Comparison of ENCODE assay signal across 17 mouse cellular contexts in the genomic region with DNA sequence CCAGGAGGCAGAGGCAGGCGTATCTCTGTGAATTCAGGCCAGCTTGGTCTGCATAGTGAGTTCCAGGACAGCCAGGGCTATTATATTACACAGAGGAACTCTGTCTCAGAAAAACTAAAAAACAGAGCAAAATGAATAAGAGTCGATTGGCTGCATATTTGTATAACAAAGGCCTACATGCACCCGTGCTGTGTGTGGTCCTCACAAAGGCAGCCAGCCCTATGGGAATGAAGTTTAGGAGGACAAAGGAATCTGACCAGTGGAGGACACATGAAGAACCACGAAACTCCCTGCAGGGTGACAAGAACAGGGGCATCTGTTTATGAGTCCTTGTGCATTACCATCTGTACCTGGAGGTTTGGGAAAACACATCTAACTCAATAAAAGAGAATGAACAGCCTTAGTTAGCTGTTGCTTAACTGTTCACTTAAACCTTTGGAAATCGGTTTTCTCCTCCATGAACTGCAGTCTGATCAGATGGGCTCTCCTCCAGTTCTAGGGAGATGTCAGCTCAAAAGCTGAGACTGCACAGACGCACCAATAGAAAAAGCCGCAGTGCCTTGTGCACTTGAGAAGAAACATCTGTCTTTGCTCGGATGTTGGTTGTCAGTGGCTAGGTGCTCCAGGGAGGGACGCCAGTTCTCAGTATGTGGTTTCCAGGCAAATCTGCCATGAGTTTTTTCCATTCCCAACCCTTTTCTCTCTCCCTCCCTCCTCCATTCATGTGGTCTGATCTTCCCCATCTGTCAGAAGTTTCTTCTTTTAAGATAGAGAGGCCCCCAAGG. TPM values are rescaled to one million over a fixed set of nuclear protein-coding genes. Genes with fewer than 3 reads are reported as not detected.
DNase-seq lines count a peak whose midpoint lies in the region; ATAC-seq and TF ChIP-seq lines count a peak whose summit lies in the region.
"Had no signal": no experiment of that assay in that cellular context is flagged by ENCODE, and none has a peak within 500 bp of the region (broad histone marks: within the 10 kb centered on the region; RNA-seq: fewer than 3 reads in every experiment).

No protein-coding gene starts in this region.

- intact Hi-C loops in gastrocnemius, postnatal 14 days (cut with DNase I; ENCODE audit: low total_unique reads), result no loop called here

- no peaks in the 10 kb centered on the region for H3K27me3 ChIP-seq in kidney, embryonic 15.5 days
- H3K27me3 ChIP-seq in kidney, adult 2 months (replicated peaks; ENCODE audit: control insufficient read depth, insufficient read depth, low read length), result no peaks in the 10 kb centered on the region; the same call in 1 of the 2 replicates
- H3K27me3 ChIP-seq in embryonic facial prominence, embryonic 15.5 days, result no peaks in the 10 kb centered on the region

- TF ChIP-seq CTCF in kidney, adult 2 months (conservative IDR thresholded peaks at IDR 0.05; ENCODE audit: insufficient read depth, insufficient read length, low read depth, low read length), result no peak

- H3K9me3 ChIP-seq in kidney, embryonic 15.5 days (replicated peaks), result no peaks in the 10 kb centered on the region
- H3K9me3 ChIP-seq in embryonic facial prominence, embryonic 15.5 days (replicated peaks), result no peaks in the 10 kb centered on the region

- H3K4me2 ChIP-seq in kidney, embryonic 15.5 days, result no peak overlapping the region
- H3K4me2 ChIP-seq in embryonic facial prominence, embryonic 15.5 days (replicated peaks), result no peak overlapping the region

- 49% methylated on average over 9 of the region's 9 CpGs for WGBS in kidney, embryonic 15.5 days
- WGBS in kidney, adult 2 months, result 69% methylated on average over 9 of the region's 9 CpGs
- 37% methylated on average over 9 of the region's 9 CpGs for WGBS in embryonic facial prominence, embryonic 15.5 days

- H3K4me1 ChIP-seq in kidney, embryonic 15.5 days, result peaks cover 11% of the 10 kb centered on the region
- no peaks in the 10 kb centered on the region for H3K4me1 ChIP-seq in kidney, adult 2 months (ENCODE audit: control insufficient read depth, insufficient read depth, low read length)
- peaks cover 9% of the 10 kb centered on the region; the same call in 1 of the 2 replicates for H3K4me1 ChIP-seq in embryonic facial prominence, embryonic 15.5 days

- no peaks in the 10 kb centered on the region for H3K36me3 ChIP-seq in kidney, embryonic 15.5 days
- H3K36me3 ChIP-seq in kidney, adult 2 months (ENCODE audit: control insufficient read depth, insufficient read depth, low read length), result no peaks in the 10 kb centered on the region
- no peaks in the 10 kb centered on the region for H3K36me3 ChIP-seq in embryonic facial prominence, embryonic 15.5 days

- peak overlapping the region; percentile 45; the same call in 1 of the 2 replicates for H3K27ac ChIP-seq in kidney, embryonic 15.5 days
- no peak overlapping the region for H3K27ac ChIP-seq in kidney, adult 2 months (ENCODE audit: insufficient read depth, low read depth, low read length)
- no peak overlapping the region for H3K27ac ChIP-seq in embryonic facial prominence, embryonic 15.5 days (replicated peaks)

- ATAC-seq in kidney, embryonic 15.5 days (replicated peaks; ENCODE audit: low FRiP score), result no peak; the same call in 1 of the 2 replicates
- ATAC-seq in embryonic facial prominence, embryonic 15.5 days (ENCODE audit: insufficient number of reproducible peaks, low FRiP score, low TSS enrichment, low read depth), result peak; percentile 65; the same call in 1 of the 2 replicates
- ATAC-seq: activated CD4-positive, CD25-positive, alpha-beta regulatory T cell, adult 4 months; CD4-positive, CD25-positive, alpha-beta regulatory T cell, adult 4 months had no signal

- DNase-seq in kidney, adult 2 months, result no peak
- DNase-seq in ZHBTc4 (ENCODE audit: low read depth, low spot score), result peak; percentile 58
- DNase-seq in lung, postnatal 25 days (ENCODE audit: low spot score), result peak; percentile 18
- DNase-seq in B cell, adult 2 months, result no peak
- DNase-seq in gastrocnemius, postnatal 14 days, result no peak
- no peak for DNase-seq in right cerebral cortex, postnatal 25 days
- DNase-seq: cerebellum, adult 11 months; kidney, adult 8-10 months; retina, postnatal 1 day had no signal

- no peak overlapping the region for H3K4me3 ChIP-seq in kidney, embryonic 15.5 days (replicated peaks)
- H3K4me3 ChIP-seq in kidney, adult 2 months (ENCODE audit: insufficient read depth, low read depth, low read length), result no peak overlapping the region
- no peak overlapping the region for H3K4me3 ChIP-seq in embryonic facial prominence, embryonic 15.5 days (replicated peaks)

- TF ChIP-seq POLR2A in kidney, adult 2 months (IDR thresholded peaks at IDR 0.05; ENCODE audit: low read depth, low read length), result no peak

- H3K9ac ChIP-seq in kidney, embryonic 15.5 days, result no peak overlapping the region
- H3K9ac ChIP-seq in embryonic facial prominence, embryonic 15.5 days, result no peak overlapping the region

RNA-seq across cellular contexts. Expression of a gene that starts 14.6 kb away (rescaled TPM):
- polyA plus RNA-seq in kidney, embryonic 15.5 days (2015; fragmentation: Nextera tagmentation; extraction: Ambion mirVana), result not detected in 2 replicates
- not detected in 2 replicates for polyA plus RNA-seq in kidney, adult 2 months (2012; rRNA removed)
- polyA plus RNA-seq in embryonic facial prominence, embryonic 15.5 days (2015; fragmentation: Nextera tagmentation; extraction: Ambion mirVana), result not detected in 2 replicates
- total RNA-seq in gastrocnemius, postnatal 14 days (2021), result not detected
- total RNA-seq: left cerebral cortex, postnatal 10 days had no signal
- polyA plus RNA-seq: activated CD4-positive, CD25-positive, alpha-beta regulatory T cell, adult 4 months; CD4-positive, CD25-positive, alpha-beta regulatory T cell, adult 4 months; forebrain, embryonic 11.5 days; gonadal fat pad, adult 2 months had no signal

RNA-seq across cellular contexts. Expression of a gene that starts 26.0 kb away (rescaled TPM):
- 0.12 and 0.16 TPM in 2 replicates for polyA plus RNA-seq in kidney, embryonic 15.5 days (2015; fragmentation: Nextera tagmentation; extraction: Ambion mirVana)
- polyA plus RNA-seq in kidney, adult 2 months (2012; rRNA removed), result 0.07 and 0.55 TPM in 2 replicates
- polyA plus RNA-seq in embryonic facial prominence, embryonic 15.5 days (2015; fragmentation: Nextera tagmentation; extraction: Ambion mirVana), result 0.37 TPM in 2 replicates
- total RNA-seq in gastrocnemius, postnatal 14 days (2021), result not detected
- total RNA-seq: left cerebral cortex, postnatal 10 days had no signal
- polyA plus RNA-seq: CD4-positive, CD25-positive, alpha-beta regulatory T cell, adult 4 months had no signal

RNA-seq across cellular contexts. Expression of a gene that starts 54.5 kb away (rescaled TPM):
- 0.17 and 0.40 TPM in 2 replicates for polyA plus RNA-seq in kidney, embryonic 15.5 days (2015; fragmentation: Nextera tagmentation; extraction: Ambion mirVana)
- polyA plus RNA-seq in kidney, adult 2 months (2012; rRNA removed), result 2.4 and 3.3 TPM in 2 replicates
- 0.72 and 0.85 TPM in 2 replicates for polyA plus RNA-seq in embryonic facial prominence, embryonic 15.5 days (2015; fragmentation: Nextera tagmentation; extraction: Ambion mirVana)
- total RNA-seq in gastrocnemius, postnatal 14 days (2021), result under 1 TPM in 1 of 2 experiments, not detected in 1; 0.09 TPM
- polyA plus RNA-seq: activated CD4-positive, CD25-positive, alpha-beta regulatory T cell, adult 4 months; CD4-positive, CD25-positive, alpha-beta regulatory T cell, adult 4 months; liver, embryonic 16.5 days had no signal

RNA-seq across cellular contexts. Expression of a gene that starts 55.6 kb away (rescaled TPM):
- polyA plus RNA-seq in kidney, embryonic 15.5 days (2015; fragmentation: Nextera tagmentation; extraction: Ambion mirVana), result 62.7 and 70.9 TPM in 2 replicates
- 400 and 465 TPM in 2 replicates for polyA plus RNA-seq in kidney, adult 2 months (2012; rRNA removed)
- polyA plus RNA-seq in embryonic facial prominence, embryonic 15.5 days (2015; fragmentation: Nextera tagmentation; extraction: Ambion mirVana), result 49.3 and 53.7 TPM in 2 replicates
- total RNA-seq in gastrocnemius, postnatal 14 days (2021), result 100 to 1,000 TPM; 176 to 217 TPM

RNA-seq across cellular contexts. Expression of a gene that starts 56.1 kb away (rescaled TPM):
- polyA plus RNA-seq in kidney, embryonic 15.5 days (2015; fragmentation: Nextera tagmentation; extraction: Ambion mirVana), result 446 and 449 TPM in 2 replicates
- 124 TPM in 2 replicates for polyA plus RNA-seq in kidney, adult 2 months (2012; rRNA removed)
- 401 and 415 TPM in 2 replicates for polyA plus RNA-seq in embryonic facial prominence, embryonic 15.5 days (2015; fragmentation: Nextera tagmentation; extraction: Ambion mirVana)
- 10 to 100 TPM; 75.2 to 85.6 TPM for total RNA-seq in gastrocnemius, postnatal 14 days (2021)

Comparison
In these comparisons a context has a peak if more than half of its experiments do, and no peak if none do; other contexts are left out.
1. DNase-seq: peak in ZHBTc4 (single experiment) and lung, postnatal 25 days (single experiment); none in kidney, adult 2 months (single experiment), B cell, adult 2 months (0 of 2), gastrocnemius, postnatal 14 days (single experiment) and right cerebral cortex, postnatal 25 days (single experiment).